Mouse (Mus musculus) limb, embryonic 11.5 days (tissue): ENCODE measurements around the gene Nle1. TPM values are rescaled to one million over a fixed set of nuclear protein-coding genes. Genes with fewer than 3 reads are reported as not detected.
"Not testable (repeated sequence)": the region's sequence is repeated elsewhere in the genome, so short reads cannot be mapped to it uniquely, and the experiment has no call there.

Source experiments
- ATAC-seq: fragments of 200-750 bp; cut with Nextera tagmentation; 2 replicates; pipeline ENCODE4 v1.8.0; 2017; ENCODE audit warnings: low read depth; ENCODE audit not compliant: insufficient number of reproducible peaks, low FRiP score, low TSS enrichment
- DNase-seq: peaks from one replicate; pipeline ENCODE4 v3.0.0-alpha.2; 2015; ENCODE audit warnings: low spot score
- H3K27ac ChIP-seq: fragments of 300-500 bp; sonication (generic); replicated peaks from 2 replicates; pipeline ENCODE4 v1.5.1; 2014; ENCODE audit warnings: low read depth, mild to moderate bottlenecking, low read length
- H3K27me3 ChIP-seq: fragments of 300-500 bp; sonication (generic); 2 replicates; pipeline ENCODE4 v1.6.1; 2014; ENCODE audit warnings: mild to moderate bottlenecking, low read length, mixed read lengths; ENCODE audit not compliant: control insufficient read depth, insufficient read depth
- H3K36me3 ChIP-seq: fragments of 300-500 bp; sonication (generic); 2 replicates; pipeline ENCODE4 v1.6.1; 2014; ENCODE audit warnings: mild to moderate bottlenecking, low read length, moderate library complexity, mixed read lengths; ENCODE audit not compliant: control insufficient read depth, insufficient read depth
- H3K4me1 ChIP-seq: fragments of 300-500 bp; sonication (generic); 2 replicates; pipeline ENCODE4 v1.6.1; 2014; ENCODE audit warnings: low read length, mixed read lengths; ENCODE audit not compliant: control insufficient read depth, insufficient read depth
- H3K4me2 ChIP-seq: fragments of 300-500 bp; sonication (generic); 2 replicates; pipeline ENCODE4 v1.6.1; 2014; ENCODE audit warnings: low read depth, mild to moderate bottlenecking, moderate library complexity; ENCODE audit not compliant: severe bottlenecking
- H3K4me3 ChIP-seq: fragments of 300-500 bp; sonication (generic); 2 replicates; pipeline ENCODE4 v1.5.1; 2014; ENCODE audit warnings: low read depth, low read length
- H3K9ac ChIP-seq: fragments of 300-500 bp; sonication (generic); 2 replicates; pipeline ENCODE4 v1.6.1; 2014; ENCODE audit warnings: mild to moderate bottlenecking, low read length
- H3K9me3 ChIP-seq: fragments of 300-500 bp; sonication (generic); 2 replicates; pipeline ENCODE4 v1.6.1; 2016; ENCODE audit warnings: low read length; ENCODE audit not compliant: control insufficient read depth
- WGBS: fragments of 180-500 bp; shearing (Covaris S2); extraction: QIAGEN DNeasy Blood & Tissue Kit; methylation state at CpG from one replicate; pipeline ENCODE4 v1.1.7; 2014; 5-methylcytosine and 5-hydroxymethylcytosine counted together
- polyA plus RNA-seq: library from polyadenylated mRNA; unstranded; fragments of >200 nt; fragmentation: Nextera tagmentation; extraction: Ambion mirVana; gene quantifications from 2 replicates; pipeline ENCODE4 v1.2.1, GENCODE M21; 2014

Gene Nle1
- polyA plus RNA-seq, 1 experiment from 2014 or later, result 31.2 TPM

DNA sequence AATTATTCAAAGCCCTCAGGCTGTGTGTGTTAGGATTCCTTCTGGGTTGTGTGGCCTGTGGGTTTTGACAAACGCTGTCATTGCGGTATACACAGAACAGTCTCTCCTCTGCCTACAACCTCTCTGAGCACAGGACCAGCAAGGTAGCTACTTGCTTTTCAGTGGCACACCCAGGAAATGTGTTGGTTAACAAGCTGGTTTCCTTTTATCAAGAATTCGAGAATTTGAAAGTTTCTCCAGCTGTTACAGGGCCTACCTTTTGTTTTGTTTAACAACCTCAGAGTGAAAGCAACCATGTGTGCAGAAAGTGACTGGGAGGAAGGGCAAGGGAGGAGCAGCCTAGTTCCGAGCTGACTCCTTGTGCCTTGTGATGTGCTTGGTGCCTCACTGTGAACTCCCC is 39.2 kb upstream of the Nle1 start:
- no peaks in the 10 kb centered on the region for H3K36me3 ChIP-seq
- no peaks in the 10 kb centered on the region for H3K4me1 ChIP-seq
- peaks cover 21% of the 10 kb centered on the region for H3K27me3 ChIP-seq
- H3K4me2 ChIP-seq, result no peak overlapping the region
- H3K9ac ChIP-seq, result no peak overlapping the region
- H3K4me3 ChIP-seq, result no peak overlapping the region
- no peak for ATAC-seq
- WGBS, result 46% methylated on average over 4 of the region's 4 CpGs
- no peak for DNase-seq
- H3K9me3 ChIP-seq, result no peaks in the 10 kb centered on the region
- H3K27ac ChIP-seq, result no peak overlapping the region

DNA sequence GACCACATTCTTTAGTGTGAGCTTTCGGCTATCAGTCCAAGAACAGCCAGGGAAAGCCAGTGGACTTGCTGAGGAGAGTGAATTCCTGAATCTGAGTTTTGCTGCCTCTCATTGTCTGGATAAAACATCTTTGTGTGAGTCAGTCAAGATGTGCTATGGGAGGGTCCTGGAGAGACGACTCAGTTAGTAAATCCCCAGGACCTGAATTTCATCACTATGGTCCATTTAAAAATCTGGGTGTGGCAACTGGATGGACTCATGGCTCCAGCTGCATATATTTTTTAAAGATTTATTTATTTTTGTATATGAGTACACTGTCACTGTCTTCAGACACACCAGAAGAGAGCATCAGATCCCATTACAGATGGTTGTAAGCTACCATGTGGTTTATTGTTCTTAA is 37.4 kb upstream of the Nle1 start:
- no peak overlapping the region for H3K4me3 ChIP-seq
- no peaks in the 10 kb centered on the region for H3K4me1 ChIP-seq
- peaks cover 5% of the 10 kb centered on the region; the same call in 1 of the 2 replicates for H3K27me3 ChIP-seq
- DNase-seq (no peak), ATAC-seq (no peak)
- H3K36me3 ChIP-seq, result no peaks in the 10 kb centered on the region
- 74% methylated on average over 2 of the region's 2 CpGs for WGBS
- no peak overlapping the region for H3K4me2 ChIP-seq
- no peak overlapping the region for H3K27ac ChIP-seq
- H3K9me3 ChIP-seq, result no peaks in the 10 kb centered on the region
- no peak overlapping the region for H3K9ac ChIP-seq

DNA sequence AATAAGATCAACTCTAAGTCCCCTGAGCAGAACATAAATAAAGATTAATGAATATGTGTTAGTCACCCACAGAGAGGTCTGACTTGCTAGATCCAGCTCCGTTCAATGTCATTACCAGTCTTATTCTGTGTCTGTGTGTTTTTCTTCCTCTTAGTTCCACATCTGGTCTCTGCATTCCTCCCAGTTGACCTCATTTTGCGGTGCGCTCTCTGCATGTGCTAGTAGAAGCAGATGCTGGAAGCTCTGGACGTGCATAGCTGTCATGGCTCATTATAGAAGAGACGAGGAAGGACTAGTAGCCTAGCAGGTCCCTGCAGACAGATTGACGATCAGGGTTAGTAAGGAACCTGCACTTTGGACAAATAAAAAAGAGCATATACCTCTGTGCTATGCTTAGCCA is 35.1 kb upstream of the Nle1 start:
- DNase-seq, result no peak
- H3K27me3 ChIP-seq, result no peaks in the 10 kb centered on the region

DNA sequence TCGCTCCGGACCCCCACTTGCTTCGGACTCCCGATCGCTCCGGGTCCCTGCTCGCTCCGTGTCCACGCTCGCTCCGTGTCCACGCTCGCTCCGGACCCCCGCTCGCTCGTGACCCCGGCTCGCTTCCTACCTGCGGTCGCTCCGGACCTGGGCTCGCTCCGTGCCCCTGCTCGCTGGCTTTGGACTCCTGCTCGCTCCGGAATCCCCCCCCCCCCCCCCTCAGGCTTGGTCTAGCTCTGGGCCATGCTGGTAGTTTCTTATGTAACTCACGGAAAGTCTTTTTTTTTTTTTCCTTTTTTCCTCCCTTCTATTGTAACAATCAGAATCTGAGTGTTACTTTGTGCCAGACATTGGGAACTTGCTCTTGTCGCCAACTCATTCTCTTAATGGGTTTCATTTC is 25.0 kb upstream of the Nle1 start:
- ATAC-seq (no peak), DNase-seq (no peak)
- Histone ChIP-seq H3K4me1 (no peaks in the 10 kb centered on the region), H3K27ac (no peak overlapping the region), H3K27me3 (peaks cover 60% of the 10 kb centered on the region), H3K9ac (no peak overlapping the region), H3K36me3 (no peaks in the 10 kb centered on the region), H3K9me3 (no peaks in the 10 kb centered on the region), H3K4me2 (peak overlapping the region; percentile 89), H3K4me3 (peak overlapping the region; percentile 40)
- 3% methylated on average over 19 of the region's 29 CpGs for WGBS

More for the DNA sequence above, 35.1 kb upstream of the Nle1 start:
- no peaks in the 10 kb centered on the region for H3K9me3 ChIP-seq
- no peak overlapping the region for H3K4me3 ChIP-seq
- no peaks in the 10 kb centered on the region for H3K4me1 ChIP-seq
- no peaks in the 10 kb centered on the region for H3K36me3 ChIP-seq
- no peak overlapping the region for H3K27ac ChIP-seq
- no peak overlapping the region for H3K9ac ChIP-seq
- H3K4me2 ChIP-seq, result no peak overlapping the region
- ATAC-seq, result no peak
- WGBS, result 37% methylated on average over 6 of the region's 6 CpGs

DNA sequence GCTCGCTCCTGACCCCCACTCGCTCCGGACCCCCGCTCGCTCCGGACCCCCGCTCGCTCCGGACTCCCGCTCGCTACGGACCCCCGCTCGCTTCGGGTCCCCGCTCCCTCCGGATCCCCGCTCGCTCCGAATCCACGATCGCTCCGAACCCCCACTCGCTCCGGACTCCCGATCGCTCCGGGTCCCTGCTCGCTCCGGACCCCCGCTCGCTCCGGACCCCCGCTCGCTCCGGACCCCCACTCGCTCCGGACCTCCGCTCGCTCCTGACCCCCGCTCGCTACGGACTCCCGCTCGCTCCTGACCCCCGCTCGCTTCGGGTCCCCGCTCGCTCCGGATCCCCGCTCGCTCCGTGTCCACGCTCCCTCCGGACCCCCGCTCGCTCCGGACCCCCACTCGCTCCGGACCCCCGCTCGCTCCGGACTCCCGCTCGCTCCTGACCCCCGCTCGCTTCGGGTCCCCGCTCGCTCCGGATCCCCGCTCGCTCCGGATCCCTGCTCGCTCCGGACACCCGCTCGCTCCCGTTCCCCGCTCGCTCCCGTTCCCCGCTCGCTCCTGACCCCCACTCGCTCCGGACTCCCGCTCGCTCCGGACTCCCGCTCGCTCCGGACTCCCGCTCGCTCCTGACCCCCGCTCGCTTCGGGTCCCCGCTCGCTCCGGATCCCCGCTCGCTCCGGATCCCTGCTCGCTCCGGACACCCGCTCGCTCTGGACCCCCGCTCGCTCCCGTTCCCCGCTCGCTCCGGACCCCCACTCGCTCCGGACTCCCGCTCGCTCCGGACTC is 23.6 kb upstream of the Nle1 start:
- Histone ChIP-seq H3K27me3 (peaks cover 64% of the 10 kb centered on the region), H3K4me3 (peak overlapping the region; percentile 40), H3K4me2 (peak overlapping the region; percentile 89)
- not testable (repeated sequence) for H3K36me3 ChIP-seq, H3K4me1 ChIP-seq, H3K27ac ChIP-seq, ATAC-seq, H3K9ac ChIP-seq, H3K9me3 ChIP-seq
- DNase-seq, result peak; percentile 41
- whole genome bisulfite sequencing, result under 1% methylated on average over 93 of the region's 119 CpGs

DNA sequence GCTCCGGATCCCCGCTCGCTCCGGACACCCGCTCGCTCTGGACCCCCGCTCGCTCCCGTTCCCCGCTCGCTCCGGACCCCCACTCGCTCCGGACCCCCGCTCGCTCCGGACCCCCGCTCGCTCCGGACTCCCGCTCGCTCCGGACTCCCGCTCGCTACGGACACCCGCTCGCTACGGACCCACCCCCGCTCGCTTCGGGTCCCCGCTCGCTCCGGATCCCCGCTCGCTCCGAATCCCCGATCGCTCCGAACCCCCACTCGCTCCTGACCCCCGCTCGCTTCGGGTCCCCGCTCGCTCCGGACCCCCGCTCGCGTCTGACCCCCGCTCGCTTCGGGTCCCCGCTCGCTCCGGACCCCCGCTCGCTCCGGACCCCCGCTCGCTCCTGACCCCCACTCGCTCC is 22.9 kb upstream of the Nle1 start:
- not testable (repeated sequence) for H3K36me3 ChIP-seq, DNase-seq, H3K9me3 ChIP-seq, H3K27ac ChIP-seq, ATAC-seq, H3K9ac ChIP-seq, H3K4me1 ChIP-seq
- H3K4me3 ChIP-seq, result peak overlapping the region; percentile 40
- peak overlapping the region; percentile 89 for H3K4me2 ChIP-seq
- WGBS, result 2% methylated on average over 21 of the region's 63 CpGs
- H3K27me3 ChIP-seq, result peaks cover 57% of the 10 kb centered on the region

DNA sequence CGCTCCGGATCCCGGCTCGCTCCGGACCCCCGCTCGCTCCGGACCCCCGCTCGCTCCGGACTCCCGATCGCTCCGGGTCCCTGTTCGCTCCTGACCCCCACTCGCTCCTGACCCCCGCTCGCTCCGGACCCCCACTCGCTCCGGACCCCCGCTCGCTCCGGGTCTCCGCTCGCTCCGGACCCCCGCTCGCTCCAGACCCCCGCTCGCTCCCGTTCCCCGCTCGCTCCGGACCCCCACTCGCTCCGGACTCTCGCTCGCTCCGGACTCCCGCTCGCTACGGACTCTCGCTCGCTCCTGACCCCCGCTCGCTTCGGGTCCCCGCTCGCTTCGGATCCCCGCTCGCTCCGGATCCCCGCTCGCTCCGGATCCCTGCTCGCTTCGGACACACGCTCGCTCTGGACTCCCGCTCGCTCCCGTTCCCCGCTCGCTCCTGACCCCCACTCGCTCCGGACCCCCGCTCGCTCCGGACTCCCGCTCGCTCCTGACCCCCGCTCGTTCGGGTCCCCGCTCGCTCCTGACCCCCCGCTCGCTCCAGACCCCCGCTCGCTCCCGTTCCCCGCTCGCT is 22.3 kb upstream of the Nle1 start:
- not testable (repeated sequence) for ATAC-seq, H3K36me3 ChIP-seq, H3K9me3 ChIP-seq, H3K9ac ChIP-seq, H3K4me1 ChIP-seq, H3K27ac ChIP-seq
- 1% methylated on average over 60 of the region's 85 CpGs for WGBS
- H3K4me2 ChIP-seq, result peak overlapping the region; percentile 89
- DNase-seq, result peak; percentile 28
- peaks cover 51% of the 10 kb centered on the region for H3K27me3 ChIP-seq
- peak overlapping the region; percentile 40 for H3K4me3 ChIP-seq

DNA sequence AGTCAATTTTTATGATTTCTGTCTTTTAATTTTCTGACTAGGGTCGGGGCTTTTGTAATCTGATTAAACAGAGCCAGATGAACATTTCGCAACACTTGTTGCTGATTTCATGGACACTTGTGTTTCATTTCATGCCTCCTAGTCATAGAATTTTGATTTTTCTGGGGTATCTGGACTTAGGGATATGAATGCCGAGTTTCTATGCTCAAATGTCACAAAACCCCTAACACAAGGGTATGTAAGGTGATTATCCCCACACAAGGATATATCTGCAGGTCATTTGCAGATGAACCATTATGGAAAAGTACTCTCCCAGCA is 21.4 kb upstream of the Nle1 start:
- 47% methylated on average over 3 of the region's 3 CpGs for WGBS
- no peaks in the 10 kb centered on the region for H3K36me3 ChIP-seq
- H3K27me3 ChIP-seq, result peaks cover 45% of the 10 kb centered on the region
- no peak overlapping the region for H3K4me2 ChIP-seq
- ATAC-seq, result no peak
- no peaks in the 10 kb centered on the region for H3K9me3 ChIP-seq
- no peaks in the 10 kb centered on the region for H3K4me1 ChIP-seq
- H3K9ac ChIP-seq, result no peak overlapping the region
- no peak for DNase-seq
- H3K27ac ChIP-seq, result no peak overlapping the region
- no peak overlapping the region for H3K4me3 ChIP-seq
